Mouse (Mus musculus) midbrain, postnatal 0 days (tissue): ENCODE data around the gene Gstcd. TPM values are rescaled to one million over a fixed set of nuclear protein-coding genes. Genes with fewer than 3 reads are reported as not detected.

Source experiments
- ATAC-seq: fragments of 200-750 bp; cut with Nextera tagmentation; 2 replicates; pipeline ENCODE4 v1.8.0; 2017; ENCODE audit warnings: moderate number of reproducible peaks, mild to moderate bottlenecking, moderate TSS enrichment, moderate library complexity; ENCODE audit not compliant: low FRiP score
- DNase-seq: peaks from one replicate; pipeline ENCODE4 v3.0.0-alpha.2; 2015; ENCODE audit warnings: low spot score
- H3K27ac ChIP-seq: fragments of 300-500 bp; sonication (generic); 2 replicates; pipeline ENCODE4 v1.5.1; 2014; ENCODE audit warnings: low read depth, mild to moderate bottlenecking, low read length, mixed read lengths
- H3K27me3 ChIP-seq: fragments of 300-500 bp; sonication (generic); 2 replicates; pipeline ENCODE4 v1.6.1; 2014; ENCODE audit warnings: low read length, control low read depth, mixed read lengths; ENCODE audit not compliant: insufficient read depth
- H3K36me3 ChIP-seq: fragments of 300-500 bp; sonication (generic); 2 replicates; pipeline ENCODE4 v1.6.1; 2014; ENCODE audit warnings: low read length, control low read depth, mixed read lengths; ENCODE audit not compliant: insufficient read depth
- H3K4me1 ChIP-seq: fragments of 300-500 bp; sonication (generic); 2 replicates; pipeline ENCODE4 v1.6.1; 2014; ENCODE audit warnings: mild to moderate bottlenecking, control low read depth, antibody characterized with exemption, low read length, mixed read lengths; ENCODE audit not compliant: insufficient read depth
- H3K4me2 ChIP-seq: fragments of 300-500 bp; sonication (generic); 2 replicates; pipeline ENCODE4 v1.6.1; 2014; ENCODE audit warnings: low read depth, mild to moderate bottlenecking, low read length, mixed read lengths; ENCODE audit not compliant: poor library complexity, severe bottlenecking
- H3K4me3 ChIP-seq: fragments of 300-500 bp; sonication (generic); 2 replicates; pipeline ENCODE4 v1.5.1; 2014; ENCODE audit warnings: low read depth, mild to moderate bottlenecking, low read length, moderate library complexity
- H3K9ac ChIP-seq: fragments of 300-500 bp; sonication (generic); replicated peaks from 2 replicates; pipeline ENCODE4 v1.6.1; 2014; ENCODE audit warnings: mild to moderate bottlenecking, low read length, moderate library complexity, mixed read lengths; ENCODE audit not compliant: poor library complexity, severe bottlenecking
- H3K9me3 ChIP-seq: fragments of 300-500 bp; sonication (generic); 2 replicates; pipeline ENCODE4 v1.6.1; 2016; ENCODE audit warnings: low read length, control low read depth
- CTCF ChIP-seq: IDR thresholded peaks from 2 replicates; pipeline ENCODE4 v1.5.1; 2016; ENCODE audit warnings: antibody characterized with exemption, mild to moderate bottlenecking
- WGBS: fragments of 180-500 bp; shearing (Covaris S2); extraction: QIAGEN DNeasy Blood & Tissue Kit; methylation state at CpG from one replicate; pipeline ENCODE4 v1.1.7; 2014; 5-methylcytosine and 5-hydroxymethylcytosine counted together
- polyA plus RNA-seq: library from polyadenylated mRNA; unstranded; fragments of >200 nt; fragmentation: Nextera tagmentation; extraction: Ambion mirVana; gene quantifications from 2 replicates; pipeline ENCODE4 v1.2.1, GENCODE M21; 2015
- total RNA-seq: library from RNA; depleted of rRNA; stranded (reverse); fragments of >200 nt; gene quantifications from 2 replicates; pipeline ENCODE4 v1.2.3, GENCODE M21; 2014

Gstcd gene
- total and polyA plus RNA-seq, 2 experiments from 2014 or later, result 2.6 to 15.3 TPM

DNA sequence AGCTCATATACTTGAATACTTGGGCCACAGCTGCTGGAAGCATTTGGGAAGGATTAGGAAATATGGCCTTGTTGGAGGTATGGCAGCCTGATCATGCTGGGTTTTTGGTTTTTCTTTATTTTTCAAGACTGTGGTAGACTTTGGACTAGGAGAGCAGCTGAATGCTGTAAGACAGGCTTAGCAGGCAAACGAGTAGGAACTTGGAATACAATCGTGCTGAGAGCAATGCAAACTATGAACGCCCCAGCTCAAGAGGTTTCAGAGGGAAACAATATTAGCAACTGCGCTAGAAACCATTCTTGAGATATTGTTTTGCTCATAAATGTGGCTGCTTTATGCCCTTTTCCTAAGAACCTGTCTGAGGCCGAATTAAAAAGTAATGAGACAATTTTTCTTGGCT lies 9.1 kb downstream of the Gstcd start:
- H3K36me3 ChIP-seq, result peaks cover 17% of the 10 kb centered on the region
- no peak overlapping the region for H3K27ac ChIP-seq
- no peaks in the 10 kb centered on the region for H3K9me3 ChIP-seq
- no peaks in the 10 kb centered on the region for H3K4me1 ChIP-seq
- no peak for TF ChIP-seq CTCF
- no peak overlapping the region for H3K4me3 ChIP-seq
- 87% methylated on average over 5 of the region's 5 CpGs for WGBS
- DNase-seq, result no peak
- H3K4me2 ChIP-seq, result no peak overlapping the region
- ATAC-seq, result no peak
- no peak overlapping the region for H3K9ac ChIP-seq
- no peaks in the 10 kb centered on the region for H3K27me3 ChIP-seq

DNA sequence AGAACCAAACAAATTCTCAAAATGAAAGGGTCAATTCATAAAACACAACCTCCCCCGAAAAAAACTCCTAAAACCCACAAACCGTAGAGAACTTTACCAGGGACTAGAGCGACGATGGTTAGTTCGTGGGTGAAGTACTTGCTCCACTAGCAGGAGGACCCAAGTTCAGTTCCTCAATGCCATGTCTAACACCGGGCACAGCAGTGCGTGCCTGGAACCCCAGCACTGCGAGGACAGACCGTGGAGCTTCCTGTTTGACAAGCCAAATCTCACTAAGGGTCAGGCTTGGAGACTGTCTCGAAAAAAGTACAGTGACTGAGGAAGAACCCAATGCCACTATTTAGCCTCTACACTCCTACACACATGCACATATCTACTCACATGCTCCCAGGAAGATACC lies 16.3 kb downstream of the Gstcd start:
- TF ChIP-seq CTCF, result no peak
- 0 out of 2 replicates have a peak, but pooled peaks cover 2% of the 10 kb centered on the region for H3K36me3 ChIP-seq
- ATAC-seq, result no peak
- no peaks in the 10 kb centered on the region for H3K27me3 ChIP-seq
- DNase-seq, result no peak
- H3K9me3 ChIP-seq, result no peaks in the 10 kb centered on the region
- no peak overlapping the region for H3K4me3 ChIP-seq
- no peaks in the 10 kb centered on the region for H3K4me1 ChIP-seq
- 94% methylated on average over 10 of the region's 10 CpGs for WGBS
- H3K9ac ChIP-seq, result no peak overlapping the region
- no peak overlapping the region for H3K4me2 ChIP-seq
- H3K27ac ChIP-seq, result no peak overlapping the region

DNA sequence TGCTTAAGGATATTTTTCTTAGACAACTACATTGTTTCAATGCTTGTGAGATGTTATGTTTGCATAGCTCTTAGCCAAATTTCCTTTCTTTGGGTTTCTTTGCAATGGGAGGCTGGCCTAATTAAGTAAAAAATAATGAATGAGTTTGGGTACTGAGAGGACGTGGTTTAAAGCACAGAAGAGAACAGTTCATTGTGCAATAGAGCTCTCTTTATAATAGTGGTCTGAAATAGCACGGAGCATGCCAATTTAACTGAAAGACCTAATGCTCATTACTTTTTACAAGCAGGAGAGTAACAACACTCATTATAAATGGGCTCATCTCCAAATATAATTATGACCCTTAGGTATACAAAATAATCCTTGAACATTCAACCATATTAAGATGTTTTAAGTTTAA lies 39.8 kb downstream of the Gstcd start:
- DNase-seq (no peak), ATAC-seq (no peak)
- no peak overlapping the region for H3K27ac ChIP-seq
- no peaks in the 10 kb centered on the region for H3K4me1 ChIP-seq
- H3K9ac ChIP-seq, result no peak overlapping the region
- WGBS, result 60% methylated on average over 2 of the region's 2 CpGs
- no peak for TF ChIP-seq CTCF
- H3K9me3 ChIP-seq, result no peaks in the 10 kb centered on the region
- H3K4me3 ChIP-seq, result no peak overlapping the region
- no peaks in the 10 kb centered on the region for H3K27me3 ChIP-seq
- H3K36me3 ChIP-seq, result 0 out of 2 replicates have a peak, but pooled peaks cover 3% of the 10 kb centered on the region
- no peak overlapping the region for H3K4me2 ChIP-seq

DNA sequence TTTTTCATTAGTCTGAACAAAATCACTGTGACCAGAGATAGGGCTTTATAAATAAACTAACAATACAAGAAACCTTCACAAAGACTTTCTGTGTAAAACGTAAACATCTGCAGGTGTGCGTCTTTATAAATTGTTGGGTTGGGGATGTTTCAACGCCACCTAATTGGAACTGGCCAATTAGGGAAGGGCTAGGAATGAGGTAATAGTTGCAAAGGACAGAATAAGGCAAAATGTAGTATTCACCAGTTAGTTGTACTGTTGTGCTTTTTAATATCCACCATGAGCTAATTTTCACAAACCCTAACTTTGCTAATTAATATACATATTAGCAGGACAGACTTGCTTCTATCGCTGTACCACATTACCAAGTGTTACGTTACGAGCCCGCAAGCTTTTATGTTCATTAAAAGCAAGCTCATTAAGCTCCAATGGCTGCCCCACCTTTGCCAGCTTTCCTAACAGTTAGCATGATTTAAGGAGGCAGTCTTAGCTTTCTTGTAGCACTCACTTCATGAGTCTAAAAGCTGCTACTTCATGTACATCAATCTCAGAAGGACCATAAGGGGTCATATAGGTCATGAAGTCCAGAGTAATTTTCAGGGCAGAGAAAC lies 58.6 kb downstream of the Gstcd start:
- Histone ChIP-seq H3K4me2 (no peak overlapping the region), H3K27ac (no peak overlapping the region), H3K27me3 (no peaks in the 10 kb centered on the region), H3K36me3 (no peaks in the 10 kb centered on the region), H3K9ac (no peak overlapping the region), H3K4me1 (no peaks in the 10 kb centered on the region), H3K9me3 (no peaks in the 10 kb centered on the region), H3K4me3 (no peak overlapping the region)
- TF ChIP-seq CTCF, result no peak
- WGBS, result 92% methylated on average over 7 of the region's 7 CpGs
- DNase-seq, result no peak
- ATAC-seq, result no peak

DNA sequence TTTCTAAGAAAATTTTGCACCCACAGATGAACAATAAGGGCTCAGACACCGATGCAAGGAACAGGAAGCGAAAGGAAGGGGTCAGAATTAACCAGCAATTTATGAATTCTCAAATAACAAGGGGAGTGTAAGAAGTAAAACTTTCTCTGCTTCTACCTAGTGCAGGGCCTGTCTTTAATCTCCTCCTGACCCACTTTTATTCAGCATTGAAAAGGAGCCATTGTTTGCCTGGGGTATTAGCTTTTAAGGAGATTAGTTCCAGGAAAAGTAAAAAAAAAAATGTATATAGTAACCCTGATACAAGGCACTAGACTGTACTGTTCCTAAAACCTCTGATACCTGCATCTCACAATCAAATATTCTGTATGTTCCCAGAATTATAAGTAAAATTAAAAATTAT lies 64.9 kb downstream of the Gstcd start:
- Histone ChIP-seq H3K4me2 (no peak overlapping the region), H3K27ac (no peak overlapping the region), H3K4me3 (no peak overlapping the region), H3K27me3 (no peaks in the 10 kb centered on the region), H3K9ac (no peak overlapping the region), H3K4me1 (no peaks in the 10 kb centered on the region), H3K36me3 (no peaks in the 10 kb centered on the region), H3K9me3 (no peaks in the 10 kb centered on the region)
- ATAC-seq (no peak), DNase-seq (no peak)
- TF ChIP-seq CTCF, result no peak
- WGBS, result 31% methylated on average over 2 of the region's 2 CpGs

DNA sequence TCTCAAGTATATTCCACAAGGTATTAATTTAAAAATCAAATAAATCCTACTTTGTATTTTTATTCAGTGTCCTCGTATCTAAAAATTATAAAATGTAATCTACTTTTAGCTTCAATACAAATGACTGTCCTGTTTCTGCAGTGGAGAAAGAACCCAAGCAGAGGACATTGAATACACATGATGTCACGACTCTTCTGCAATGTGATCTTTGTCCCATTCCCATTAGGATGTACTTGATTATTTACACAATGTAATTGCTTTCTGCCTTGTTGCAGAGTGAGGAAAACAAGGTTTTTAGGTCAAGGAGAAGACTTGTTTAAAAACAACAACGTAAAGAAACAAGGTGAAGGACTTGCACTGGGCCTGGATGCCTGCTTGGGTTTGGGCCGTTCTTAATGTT lies 84.6 kb downstream of the Gstcd start:
- TF ChIP-seq CTCF, result no peak
- 85% methylated on average over 4 of the region's 4 CpGs for WGBS

More for the DNA sequence above, 84.6 kb downstream of the Gstcd start:
- no peak overlapping the region for H3K4me3 ChIP-seq
- H3K36me3 ChIP-seq, result no peaks in the 10 kb centered on the region
- H3K27me3 ChIP-seq, result no peaks in the 10 kb centered on the region
- no peaks in the 10 kb centered on the region for H3K9me3 ChIP-seq
- DNase-seq (no peak), ATAC-seq (no peak)
- no peak overlapping the region for H3K27ac ChIP-seq
- no peak overlapping the region for H3K9ac ChIP-seq
- H3K4me2 ChIP-seq, result no peak overlapping the region
- H3K4me1 ChIP-seq, result no peaks in the 10 kb centered on the region
